Mouse (Mus musculus): ENCODE data around the gene Flt3. TPM values are rescaled to one million over a fixed set of nuclear protein-coding genes. Genes with fewer than 3 reads are reported as not detected.
A peak's percentile ranks its signal among the peaks of the same experiment; 100 is the strongest.

Gene Flt3
- polyA plus RNA-seq, 1 experiment: 0.60 TPM

- no peak for TF ChIP-seq FLI1 (IDR thresholded peaks at IDR 0.05; ENCODE audit: low read length)
- no peak for TF ChIP-seq GATA1 (IDR thresholded peaks at IDR 0.05; ENCODE audit: borderline replicate concordance, low read length)
- no peaks in the 10 kb centered on the region for H3K9me3 ChIP-seq
- H3K27me3 ChIP-seq (replicated peaks): peaks cover 99% of the 10 kb centered on the region
- H3K36me3 ChIP-seq (replicated peaks; ENCODE audit: low read length): no peaks in the 10 kb centered on the region
- H3K4me3 ChIP-seq (replicated peaks): peak within 1 kb of the TSS; percentile 28
- peaks cover 21% of the 10 kb centered on the region for H3K4me1 ChIP-seq
Observed at GRCm38 (mm10) chr5:147306638-147307397, 93.5 kb downstream of the Flt3 start, which contains the start of gene Cdx2. Gene Cdx2 (minus strand): TSS chr5:147307270.

- Histone ChIP-seq H3K27me3 (replicated peaks) (peaks cover 99% of the 10 kb centered on the region), H3K4me1 (peaks cover 25% of the 10 kb centered on the region), H3K36me3 (replicated peaks; ENCODE audit: low read length) (no peaks in the 10 kb centered on the region), H3K4me3 (replicated peaks) (no peak overlapping the region), H3K9me3 (no peaks in the 10 kb centered on the region)
- no peak for TF ChIP-seq FLI1 (IDR thresholded peaks at IDR 0.05; ENCODE audit: low read length)
- no peak for TF ChIP-seq GATA1 (IDR thresholded peaks at IDR 0.05; ENCODE audit: borderline replicate concordance, low read length)
Observed at GRCm38 (mm10) chr5:147305856-147306637, 94.2 kb downstream of the Flt3 start.

- Histone ChIP-seq H3K4me1 (peaks cover 27% of the 10 kb centered on the region), H3K27me3 (replicated peaks) (peaks cover 99% of the 10 kb centered on the region), H3K4me3 (replicated peaks) (no peak overlapping the region), H3K36me3 (replicated peaks; ENCODE audit: low read length) (no peaks in the 10 kb centered on the region), H3K9me3 (no peaks in the 10 kb centered on the region)
- no peak for TF ChIP-seq FLI1 (IDR thresholded peaks at IDR 0.05; ENCODE audit: low read length)
- no peak for TF ChIP-seq GATA1 (IDR thresholded peaks at IDR 0.05; ENCODE audit: borderline replicate concordance, low read length)
Observed at GRCm38 (mm10) chr5:147305166-147305565, 95.1 kb downstream of the Flt3 start.

GRCm38 (mm10) chr5:147304276-147305155 lies 95.8 kb downstream of the Flt3 start:
- Histone ChIP-seq H3K27me3 (replicated peaks) (peaks cover 100% of the 10 kb centered on the region), H3K36me3 (replicated peaks; ENCODE audit: low read length) (no peaks in the 10 kb centered on the region), H3K4me3 (replicated peaks) (no peak overlapping the region), H3K9me3 (no peaks in the 10 kb centered on the region), H3K4me1 (peaks cover 32% of the 10 kb centered on the region)
- TF ChIP-seq FLI1 (IDR thresholded peaks at IDR 0.05; ENCODE audit: low read length): no peak
- TF ChIP-seq GATA1 (IDR thresholded peaks at IDR 0.05; ENCODE audit: borderline replicate concordance, low read length): no peak

- TF ChIP-seq FLI1 (IDR thresholded peaks at IDR 0.05; ENCODE audit: low read length) (no peak), GATA1 (IDR thresholded peaks at IDR 0.05; ENCODE audit: borderline replicate concordance, low read length) (no peak)
- peaks cover 98% of the 10 kb centered on the region for H3K27me3 ChIP-seq (replicated peaks)
- H3K4me1 ChIP-seq: peaks cover 38% of the 10 kb centered on the region
- no peaks in the 10 kb centered on the region for H3K36me3 ChIP-seq (replicated peaks; ENCODE audit: low read length)
- H3K4me3 ChIP-seq (replicated peaks): no peak overlapping the region
- peaks cover 4% of the 10 kb centered on the region for H3K9me3 ChIP-seq
Observed at GRCm38 (mm10) chr5:147302746-147303400, 97.4 kb downstream of the Flt3 start.

- TF ChIP-seq GATA1 (IDR thresholded peaks at IDR 0.05; ENCODE audit: borderline replicate concordance, low read length): no peak
- no peak for TF ChIP-seq FLI1 (IDR thresholded peaks at IDR 0.05; ENCODE audit: low read length)
- Histone ChIP-seq H3K27me3 (replicated peaks) (peaks cover 98% of the 10 kb centered on the region), H3K4me3 (replicated peaks) (no peak overlapping the region), H3K4me1 (peaks cover 38% of the 10 kb centered on the region), H3K36me3 (replicated peaks; ENCODE audit: low read length) (no peaks in the 10 kb centered on the region), H3K9me3 (peaks cover 4% of the 10 kb centered on the region)
Observed at GRCm38 (mm10) chr5:147302141-147302540, 98.1 kb downstream of the Flt3 start.

- Histone ChIP-seq H3K9me3 (peaks cover 4% of the 10 kb centered on the region), H3K27me3 (replicated peaks) (peaks cover 96% of the 10 kb centered on the region), H3K4me1 (peaks cover 35% of the 10 kb centered on the region), H3K4me3 (replicated peaks) (no peak overlapping the region), H3K36me3 (replicated peaks; ENCODE audit: low read length) (no peaks in the 10 kb centered on the region)
- TF ChIP-seq GATA1 (IDR thresholded peaks at IDR 0.05; ENCODE audit: borderline replicate concordance, low read length) (no peak), FLI1 (IDR thresholded peaks at IDR 0.05; ENCODE audit: low read length) (no peak)
Observed at GRCm38 (mm10) chr5:147301781-147302070, 98.6 kb downstream of the Flt3 start.

GRCm38 (mm10) chr5:147300917-147301780 lies 99.1 kb downstream of the Flt3 start:
- TF ChIP-seq GATA1 (IDR thresholded peaks at IDR 0.05; ENCODE audit: borderline replicate concordance, low read length): no peak
- no peak for TF ChIP-seq FLI1 (IDR thresholded peaks at IDR 0.05; ENCODE audit: low read length)
- peaks cover 29% of the 10 kb centered on the region for H3K4me1 ChIP-seq
- no peak overlapping the region for H3K4me3 ChIP-seq (replicated peaks)
- peaks cover 92% of the 10 kb centered on the region for H3K27me3 ChIP-seq (replicated peaks)
- H3K36me3 ChIP-seq (replicated peaks; ENCODE audit: low read length): no peaks in the 10 kb centered on the region
- peaks cover 4% of the 10 kb centered on the region for H3K9me3 ChIP-seq
